Mouse (Mus musculus) WW6 (cell line): ENCODE data around the gene Dhrs2.

Experiments used
- DNase-seq: peaks from one replicate; pipeline ENCODE4 v3.0.0-alpha.2; 2013; ENCODE audit warnings: low read depth, low spot score

Dhrs2 gene

GRCm38 (mm10) chr14:55221707-55222106, at the start of gene Dhrs2:
Gene Dhrs2 (plus strand): TSS chr14:55222007.
- no peak for DNase-seq

- DNase-seq, result no peak
Measured at GRCm38 (mm10) chr14:55174164-55174563, 47.6 kb upstream of the Dhrs2 start.

GRCm38 (mm10) chr14:55177274-55177673, 44.5 kb upstream of the Dhrs2 start:
- no peak for DNase-seq

GRCm38 (mm10) chr14:55180951-55181350, 40.9 kb upstream of the Dhrs2 start:
- DNase-seq, result no peak

- DNase-seq, result no peak
Measured at GRCm38 (mm10) chr14:55183231-55183630, 38.6 kb upstream of the Dhrs2 start.

GRCm38 (mm10) chr14:55184640-55185145, 37.1 kb upstream of the Dhrs2 start:
- DNase-seq, result no peak

- no peak for DNase-seq
Measured at GRCm38 (mm10) chr14:55188491-55188890, 33.3 kb upstream of the Dhrs2 start.

- no peak for DNase-seq
Measured at GRCm38 (mm10) chr14:55189351-55189769, 32.4 kb upstream of the Dhrs2 start.

- no peak for DNase-seq
Measured at GRCm38 (mm10) chr14:55193354-55193753, 28.5 kb upstream of the Dhrs2 start.

- no peak for DNase-seq
Measured at GRCm38 (mm10) chr14:55193876-55194635, 27.8 kb upstream of the Dhrs2 start.

GRCm38 (mm10) chr14:55194786-55195185, 27.0 kb upstream of the Dhrs2 start:
- no peak for DNase-seq

- no peak for DNase-seq
Measured at GRCm38 (mm10) chr14:55197121-55197520, 24.7 kb upstream of the Dhrs2 start.

- no peak for DNase-seq
Measured at GRCm38 (mm10) chr14:55198187-55198586, 23.6 kb upstream of the Dhrs2 start.

GRCm38 (mm10) chr14:55204544-55204943, 17.3 kb upstream of the Dhrs2 start:
- DNase-seq, result no peak

GRCm38 (mm10) chr14:55205045-55205750, 16.6 kb upstream of the Dhrs2 start:
- DNase-seq, result no peak

GRCm38 (mm10) chr14:55208306-55208705, 13.5 kb upstream of the Dhrs2 start:
- no peak for DNase-seq

- DNase-seq, result no peak
Measured at GRCm38 (mm10) chr14:55213621-55214020, 8.2 kb upstream of the Dhrs2 start.

- DNase-seq, result peak; percentile 31
Measured at GRCm38 (mm10) chr14:55214507-55214906, 7.3 kb upstream of the Dhrs2 start.

GRCm38 (mm10) chr14:55223172-55223571, 1.4 kb downstream of the Dhrs2 start:
- DNase-seq, result no peak

- DNase-seq, result no peak
Measured at GRCm38 (mm10) chr14:55234639-55235038, 12.8 kb downstream of the Dhrs2 start.

GRCm38 (mm10) chr14:55236685-55237084, 14.9 kb downstream of the Dhrs2 start:
- DNase-seq, result no peak

GRCm38 (mm10) chr14:55242664-55243063, 20.9 kb downstream of the Dhrs2 start:
- DNase-seq, result no peak

GRCm38 (mm10) chr14:55247181-55247580, 25.4 kb downstream of the Dhrs2 start:
- DNase-seq, result no peak
